Mouse (Mus musculus): ENCODE measurements around the gene Bola3.

DNA sequence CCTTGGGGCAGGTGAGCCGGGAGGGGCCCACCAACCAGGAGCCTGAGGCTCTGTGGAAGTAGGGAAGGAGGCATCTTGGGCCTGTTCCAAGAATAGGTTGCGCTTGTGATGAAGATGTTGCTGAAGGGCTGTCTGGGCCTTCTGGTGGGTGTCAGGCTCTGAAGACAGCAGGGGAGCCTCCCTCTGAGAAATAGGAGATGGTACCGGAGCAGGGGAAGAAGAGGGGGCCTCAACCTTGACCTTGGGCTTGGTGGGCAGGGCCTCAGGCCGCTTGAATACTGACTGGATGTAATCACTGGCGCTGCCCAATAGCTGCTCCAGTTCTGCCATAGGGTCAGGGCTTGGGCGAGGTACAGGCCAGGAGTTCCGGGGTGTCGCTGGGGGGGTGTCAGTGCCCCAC, 54.5 kb downstream of the Bola3 start:
- TF ChIP-seq GATA1 (IDR thresholded peaks at IDR 0.05; ENCODE audit: borderline replicate concordance, low read length) (no peak), FLI1 (IDR thresholded peaks at IDR 0.05; ENCODE audit: low read length) (no peak)

Measured in megakaryocyte, embryonic 14.5 days (primary cell).